Mouse (Mus musculus) stomach, postnatal 0 days (tissue): ENCODE measurements at regions not wholly inside any gene's neighbourhood (a gene's known extent, or its start where the extent isn't known, plus 50 kb on each side); places are given as distances from the start of the nearest gene placed in this dataset.

Source experiments
- CTCF ChIP-seq: IDR thresholded peaks from 2 replicates; pipeline ENCODE4 v1.5.1; 2016; ENCODE audit warnings: antibody characterized with exemption, low read depth, mild to moderate bottlenecking, moderate library complexity
- EP300 ChIP-seq: optimal IDR thresholded peaks from 2 replicates; pipeline ENCODE3; 2016; ENCODE audit warnings: antibody characterized with exemption

DNA sequence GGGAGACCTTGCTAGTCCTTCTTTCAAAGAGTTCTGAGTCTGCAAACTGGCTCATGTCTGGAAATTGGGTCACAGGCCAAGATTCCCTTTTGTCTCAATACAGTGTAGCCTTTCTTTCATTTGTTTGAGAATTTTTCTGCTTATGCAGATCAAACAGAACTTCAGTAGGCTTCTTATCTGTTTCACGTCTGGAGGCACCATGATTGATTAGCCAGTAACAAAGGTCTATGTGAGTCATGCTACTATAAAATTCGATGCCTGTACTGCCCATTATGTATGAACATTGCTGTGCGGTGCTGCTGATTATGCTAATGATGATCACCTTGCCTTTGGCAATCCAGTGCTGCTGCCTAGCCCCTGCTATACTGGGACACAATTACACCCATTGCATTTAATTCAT lies 52.8 kb upstream of the Nyx start:
- TF ChIP-seq EP300 (no peak), CTCF (no peak)
